Mouse (Mus musculus): Measurements from ENCODE around the gene Sv2b. TPM values are rescaled to one million over a fixed set of nuclear protein-coding genes. Genes with fewer than 3 reads are reported as not detected.

Gene Sv2b
- 77.2 and 95.9 TPM in 2 replicates for polyA plus RNA-seq (2021; fragmentation: Nextera tagmentation)
- long read RNA-seq, experiment 1, full-length matches to known transcripts: 305 of 490 reads
- long read RNA-seq, experiment 1, partial matches to known transcripts: 81 of 490 reads
- long read RNA-seq, experiment 1, other reads (novel, unspliced or antisense): 104 of 490 reads
- long read RNA-seq, experiment 2, full-length matches to known transcripts: 37 of 112 reads
- long read RNA-seq, experiment 2, partial matches to known transcripts: 21 of 112 reads
- long read RNA-seq, experiment 2, other reads (novel, unspliced or antisense): 54 of 112 reads

DNA sequence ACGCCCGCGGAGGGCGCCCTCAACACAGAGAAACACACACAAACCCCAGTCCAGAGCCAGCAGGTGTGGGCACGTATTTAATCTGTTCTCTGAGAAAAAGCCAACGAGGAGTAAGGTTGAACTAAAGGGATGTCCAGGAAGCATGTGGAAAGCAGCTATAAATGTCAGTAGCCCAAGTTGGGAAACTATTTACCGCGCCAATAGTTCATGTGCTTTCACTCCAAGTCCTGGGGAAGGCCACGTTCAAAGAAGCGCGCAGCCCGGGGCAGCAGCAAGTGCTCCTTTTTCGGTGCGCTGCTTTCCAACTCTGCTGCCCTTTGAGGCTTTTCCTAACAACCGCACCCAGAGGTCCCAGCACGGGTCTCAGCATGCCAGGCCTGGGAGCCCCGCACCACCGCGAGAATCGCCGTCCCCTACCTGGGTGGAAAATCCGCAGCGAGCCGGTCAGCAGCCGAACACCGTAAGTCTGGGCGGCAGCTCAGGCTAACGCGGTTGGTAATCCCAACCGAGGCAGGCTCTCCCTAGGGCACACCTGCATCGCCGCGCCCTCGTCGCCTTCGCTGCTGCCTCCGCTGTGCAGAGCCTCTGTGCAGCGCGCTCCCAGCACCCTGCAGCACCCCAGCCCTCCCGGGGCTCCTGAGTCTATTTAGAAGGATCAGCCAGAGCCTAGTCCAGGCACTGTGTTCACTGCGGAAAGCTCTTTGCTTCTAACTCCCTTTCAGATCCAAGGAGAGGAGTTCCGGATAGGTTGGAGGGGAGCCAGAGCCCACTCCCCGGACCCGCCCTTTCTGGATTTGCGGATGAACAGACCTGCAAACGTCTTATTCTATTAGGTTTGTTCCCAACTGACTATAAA is at the start of gene Sv2b:
Sv2b (minus strand) TSS at position 806 of the 856 bp plus-strand sequence.

Other genes starting within 250 kb of the Sv2b start
- 6.1 and 10.5 TPM in 2 replicates for gene Akap13, start 146.3 kb upstream of the Sv2b start, polyA plus RNA-seq (2021; fragmentation: Nextera tagmentation)